Mouse (Mus musculus): Measurements from ENCODE around the gene Frmd8.

DNA sequence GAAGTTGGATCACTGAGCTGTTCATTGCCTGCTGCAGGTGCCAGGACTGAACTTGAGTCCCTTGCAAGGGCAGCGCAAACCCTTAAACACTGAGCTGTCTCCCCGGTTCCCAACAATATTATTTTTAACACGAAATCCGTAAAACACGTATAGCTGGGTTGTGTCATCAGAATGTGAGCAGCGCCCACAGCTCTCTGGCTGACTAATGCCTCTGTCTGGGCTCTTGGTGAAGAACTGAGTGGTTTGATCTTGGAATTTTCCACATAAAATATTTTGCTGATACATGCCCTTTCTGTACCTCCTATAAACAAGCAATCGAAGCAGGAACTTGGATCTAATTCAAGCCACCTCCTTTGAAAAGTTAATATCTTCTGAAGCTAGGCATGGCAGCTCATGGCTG is 60.1 kb downstream of the Frmd8 start:
- TF ChIP-seq CTCF (conservative IDR thresholded peaks at IDR 0.05; ENCODE audit: insufficient read depth, insufficient read length, low read depth, low read length) (no peak), POLR2A (IDR thresholded peaks at IDR 0.05; ENCODE audit: low read depth, low read length) (no peak)

All from kidney, adult 2 months (tissue).